Mouse (Mus musculus) ES-E14 (cell line): ENCODE measurements at regions not wholly inside any gene's neighbourhood (a gene's known extent, or its start where the extent isn't known, plus 50 kb on each side); places are given as distances from the start of the nearest gene placed in this dataset.

Experiments
- CHD2 ChIP-seq: IDR thresholded peaks from 2 replicates; pipeline ENCODE4 v1.6.1; 2014; ENCODE audit warnings: mild to moderate bottlenecking, low read depth, low read length, inconsistent platforms
- HCFC1 ChIP-seq: IDR thresholded peaks from 2 replicates; pipeline ENCODE4 v1.6.1; 2012; ENCODE audit warnings: low read length, inconsistent platforms, borderline replicate concordance; ENCODE audit not compliant: insufficient read depth
- MAFK ChIP-seq: IDR thresholded peaks from 2 replicates; pipeline ENCODE4 v1.6.1; 2014; ENCODE audit warnings: mild to moderate bottlenecking, low read depth, low read length, inconsistent platforms; ENCODE audit not compliant: insufficient read depth
- ZC3H11A ChIP-seq: IDR thresholded peaks from 2 replicates; pipeline ENCODE4 v1.6.1; 2012; ENCODE audit warnings: low read depth, mild to moderate bottlenecking, inconsistent platforms, low read length, borderline replicate concordance
- ZNF384 ChIP-seq: IDR thresholded peaks from 2 replicates; pipeline ENCODE4 v1.6.1; 2012; ENCODE audit warnings: low read depth, low read length, inconsistent platforms

GRCm38 (mm10) chr2:64413846-64414245 lies 316.0 kb upstream of the Fign start:
- TF ChIP-seq MAFK (no peak), HCFC1 (no peak), ZNF384 (no peak), ZC3H11A (no peak), CHD2 (no peak)
